Mouse (Mus musculus): ENCODE results near the gene Kdm2b.

Kdm2b gene

DNA sequence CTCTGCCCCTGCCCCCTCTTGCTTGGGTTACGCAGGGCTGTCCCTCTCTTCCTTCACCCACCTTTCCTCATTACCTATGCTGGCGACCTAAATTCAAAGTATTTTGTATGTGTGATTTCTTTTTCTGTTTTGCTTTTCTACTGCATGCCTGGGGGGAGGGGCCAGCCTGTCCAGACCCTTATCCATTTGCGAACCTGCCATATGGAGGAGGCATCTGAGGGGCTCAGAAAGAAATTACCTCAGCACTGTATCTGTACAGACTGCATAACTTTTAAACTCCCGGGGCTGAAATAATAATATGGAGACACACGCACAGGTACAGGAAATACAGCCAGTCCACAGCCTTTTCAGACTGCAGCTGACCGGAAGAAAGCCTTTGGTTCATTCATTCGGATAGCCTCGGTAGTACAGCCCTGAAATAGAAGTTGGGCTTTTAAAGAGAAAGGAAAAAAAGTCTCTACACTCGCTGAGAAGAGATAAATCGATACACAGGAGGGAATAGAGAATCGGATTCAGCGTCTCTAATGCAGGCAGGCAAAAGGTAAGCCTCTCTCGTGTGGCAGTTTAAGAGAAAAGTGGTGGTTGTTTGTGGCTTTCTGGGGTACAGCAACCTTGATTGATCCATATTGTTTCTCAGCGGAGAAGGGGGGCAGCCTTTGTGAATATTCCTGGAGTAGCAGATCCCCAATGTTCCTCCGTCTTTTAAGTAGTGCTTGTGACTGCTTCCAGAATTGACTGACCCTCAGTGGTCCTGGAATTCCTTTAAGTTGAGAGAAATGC lies at the start of gene Kdm2b:
Kdm2b (minus strand) TSS at position 273 of the 780 bp plus-strand sequence.
- no peak for DNase-seq (ENCODE audit: low read depth, low spot score)

DNA sequence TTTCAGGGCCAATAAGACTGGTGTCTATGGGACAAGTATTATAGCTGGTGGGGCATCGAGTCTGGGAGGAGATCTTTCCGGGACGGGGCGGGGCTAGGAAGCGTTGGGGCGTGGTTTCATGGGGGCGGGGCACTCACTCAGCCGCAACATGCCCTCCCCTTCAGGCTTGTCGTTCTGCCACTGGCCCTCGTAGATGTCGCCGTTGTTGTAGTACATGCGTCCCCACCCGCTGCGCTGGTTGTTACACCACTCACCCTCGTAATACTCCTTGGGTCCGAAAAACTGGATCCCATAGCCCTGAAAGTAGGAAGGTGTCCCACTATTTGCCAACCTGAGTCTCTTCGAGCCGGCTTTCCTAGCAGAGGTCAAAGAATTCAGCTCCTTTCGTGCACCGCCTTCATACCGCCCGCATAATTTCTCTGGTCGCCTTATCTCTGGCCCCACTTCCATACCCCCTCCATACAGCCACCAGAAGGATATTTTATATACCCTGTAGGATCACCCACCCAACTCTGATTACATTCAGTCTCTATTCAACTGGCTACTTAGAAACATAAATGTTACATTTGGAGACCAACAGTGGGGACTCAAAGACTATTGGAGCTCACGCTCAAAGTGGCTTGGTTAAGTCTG lies 49.6 kb upstream of the Kdm2b start:
- DNase-seq (ENCODE audit: low read depth, low spot score): no peak

DNA sequence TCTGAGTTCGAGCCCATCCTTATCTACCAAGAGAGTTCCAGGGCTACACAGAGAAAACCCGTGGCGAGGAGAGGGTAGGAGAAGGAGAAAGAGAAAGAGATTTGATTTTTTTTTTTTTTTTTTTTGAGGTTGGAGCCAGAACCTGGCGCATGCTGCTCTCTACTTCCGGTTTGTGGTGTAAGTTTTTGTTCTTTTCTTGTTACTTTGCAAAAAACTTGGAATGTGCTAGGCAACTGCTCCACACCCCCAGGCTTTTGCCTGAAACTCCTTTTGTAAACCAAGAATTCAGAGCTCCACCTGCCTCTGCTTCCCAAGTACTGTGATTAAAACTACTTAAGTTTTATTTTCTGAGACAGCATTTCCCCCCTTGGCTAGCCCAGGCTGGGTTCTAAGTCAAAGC lies 48.5 kb upstream of the Kdm2b start:
- no peak for DNase-seq (ENCODE audit: low read depth, low spot score)

DNA sequence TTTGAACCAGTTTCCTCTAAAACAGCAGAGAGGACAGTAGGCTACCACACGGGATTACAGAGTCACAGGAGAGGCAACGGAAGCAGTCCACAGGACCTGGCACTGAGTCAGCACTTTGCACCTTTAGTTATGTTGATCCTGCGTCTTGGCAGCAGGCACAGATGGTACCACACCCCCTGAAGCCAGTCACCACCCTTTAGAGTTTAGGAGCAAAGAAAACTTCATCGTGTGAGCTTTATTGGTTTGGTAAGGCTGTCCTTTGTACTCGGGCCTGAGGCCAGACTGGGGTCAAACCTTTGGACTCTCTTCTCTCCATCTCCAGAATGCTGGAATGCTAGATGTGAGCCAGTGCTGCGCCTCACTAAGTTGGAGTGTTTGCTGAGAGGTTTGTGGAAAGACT lies 45.9 kb upstream of the Kdm2b start:
- DNase-seq (ENCODE audit: low read depth, low spot score): no peak

DNA sequence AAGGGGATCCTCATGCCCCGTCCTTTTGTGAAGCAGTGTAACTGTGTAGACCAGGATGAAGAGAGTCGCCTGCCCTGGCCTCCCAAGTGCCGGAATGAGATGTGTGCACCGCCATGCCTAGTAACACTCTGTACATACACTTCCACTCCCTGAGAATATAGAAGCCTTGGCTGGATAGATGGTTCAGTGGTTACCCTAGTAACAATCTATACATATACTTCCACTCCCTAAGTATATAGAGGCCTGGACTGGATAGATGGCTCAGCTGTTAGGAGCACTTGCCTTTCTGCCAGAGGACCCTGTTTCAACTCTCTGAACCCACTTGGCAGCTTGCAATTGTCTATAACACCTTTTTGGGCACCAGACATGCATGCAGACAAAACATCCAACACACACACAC lies 45.5 kb upstream of the Kdm2b start:
- no peak for DNase-seq (ENCODE audit: low read depth, low spot score)

DNA sequence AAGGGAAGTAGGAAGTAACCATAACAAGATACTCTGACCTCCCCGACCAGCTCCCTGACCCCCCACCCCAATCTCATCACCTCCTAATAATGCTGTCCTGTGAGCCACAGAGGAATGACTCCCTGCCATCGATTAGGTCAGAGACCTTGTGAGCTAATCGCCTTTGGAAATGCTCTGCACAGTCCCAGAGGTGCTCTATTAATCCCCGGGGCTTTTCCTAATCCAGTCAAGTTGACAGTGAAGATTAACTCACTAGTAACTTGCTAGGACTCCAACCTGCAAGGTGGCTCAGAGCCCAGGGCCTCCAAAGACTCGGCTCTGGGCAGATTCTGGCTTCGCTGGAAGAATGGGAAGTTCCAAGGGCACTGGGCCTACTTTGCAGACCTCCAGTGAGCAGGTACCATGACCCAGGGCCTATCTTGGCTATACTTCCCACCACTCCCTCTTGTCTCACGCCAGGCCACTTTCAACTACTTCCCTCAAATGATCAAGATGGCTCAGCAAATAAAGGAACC lies 44.1 kb upstream of the Kdm2b start:
- DNase-seq (ENCODE audit: low read depth, low spot score): no peak

DNA sequence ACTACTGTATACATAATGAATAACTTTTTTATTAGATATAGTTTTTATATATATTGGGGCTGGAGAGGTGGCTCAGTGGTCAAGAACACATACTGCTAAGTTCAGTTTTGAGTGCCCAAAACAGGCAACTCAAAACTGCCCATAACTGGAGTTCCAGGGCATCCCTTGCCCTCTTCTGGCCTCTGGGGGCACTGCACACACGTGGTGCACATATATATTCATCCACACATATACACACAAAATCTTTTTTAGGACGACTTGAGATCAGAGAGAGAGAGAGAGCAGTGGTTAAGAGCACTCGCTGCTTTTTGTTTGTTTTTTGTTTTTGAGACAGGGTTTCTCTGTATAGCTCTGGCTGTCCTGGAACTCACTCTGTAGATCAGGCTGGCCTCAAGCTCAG lies 41.7 kb upstream of the Kdm2b start:
- no peak for DNase-seq (ENCODE audit: low read depth, low spot score)

DNA sequence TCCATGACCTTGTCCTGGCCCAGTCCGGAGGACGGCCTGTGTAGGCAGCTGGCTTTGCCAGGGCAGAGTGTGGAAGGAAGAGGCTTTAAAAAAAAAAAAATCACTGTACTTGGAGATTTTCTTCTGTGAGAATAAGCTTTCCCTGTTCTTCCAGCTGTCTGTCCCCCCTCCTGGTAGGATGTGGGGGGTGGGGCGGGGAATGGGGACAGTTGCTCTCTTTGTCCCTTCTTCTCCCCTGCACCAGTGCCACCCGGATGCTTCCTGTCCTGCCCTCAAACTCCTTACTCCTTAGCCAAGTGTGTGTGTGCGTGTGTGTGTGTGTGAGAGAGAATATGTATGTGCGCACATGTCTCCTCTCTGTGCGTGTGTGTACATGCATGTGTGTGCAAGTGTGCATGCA lies 40.1 kb upstream of the Kdm2b start:
- DNase-seq (ENCODE audit: low read depth, low spot score): no peak

DNA sequence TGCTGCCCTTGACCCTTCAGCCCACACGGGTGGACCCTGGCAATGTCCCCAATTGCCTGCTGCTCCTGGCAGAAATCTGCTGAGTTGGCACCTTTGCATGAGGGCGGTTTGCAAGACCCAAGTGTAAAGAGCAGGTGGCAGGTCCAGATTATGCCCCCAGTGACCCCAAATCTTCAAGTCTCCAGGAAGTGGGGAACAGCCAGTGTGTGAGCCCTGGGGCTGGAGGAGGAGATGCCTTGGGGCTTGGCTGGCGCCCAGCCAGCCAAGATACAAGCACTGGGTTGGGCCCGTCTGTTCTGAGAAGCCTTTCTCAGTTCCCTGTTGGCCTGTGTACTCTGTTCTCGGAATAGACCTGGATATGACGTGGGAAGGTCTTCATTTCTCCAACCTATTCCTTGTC lies 37.8 kb upstream of the Kdm2b start:
- no peak for DNase-seq (ENCODE audit: low read depth, low spot score)

DNA sequence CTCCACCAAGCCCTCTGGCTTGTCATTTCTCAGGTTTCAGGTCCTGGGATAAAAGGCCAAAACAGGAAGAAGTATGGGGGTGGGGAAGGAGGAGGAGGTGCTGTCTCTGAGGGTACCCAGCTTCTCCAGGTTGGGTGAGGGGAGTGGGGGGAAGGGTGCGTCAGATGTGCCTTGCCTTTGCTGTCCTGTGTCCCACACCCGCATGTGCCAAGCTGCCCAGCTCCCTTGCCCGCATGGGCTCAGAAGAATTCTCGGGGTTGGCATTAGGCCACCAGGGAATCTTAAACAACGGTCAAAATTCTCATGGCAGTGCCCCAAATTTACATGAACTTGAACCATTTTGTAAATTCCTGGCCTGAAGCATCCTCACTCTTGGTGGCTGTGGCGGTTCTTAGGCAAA lies 36.8 kb upstream of the Kdm2b start:
- DNase-seq (ENCODE audit: low read depth, low spot score): no peak

DNA sequence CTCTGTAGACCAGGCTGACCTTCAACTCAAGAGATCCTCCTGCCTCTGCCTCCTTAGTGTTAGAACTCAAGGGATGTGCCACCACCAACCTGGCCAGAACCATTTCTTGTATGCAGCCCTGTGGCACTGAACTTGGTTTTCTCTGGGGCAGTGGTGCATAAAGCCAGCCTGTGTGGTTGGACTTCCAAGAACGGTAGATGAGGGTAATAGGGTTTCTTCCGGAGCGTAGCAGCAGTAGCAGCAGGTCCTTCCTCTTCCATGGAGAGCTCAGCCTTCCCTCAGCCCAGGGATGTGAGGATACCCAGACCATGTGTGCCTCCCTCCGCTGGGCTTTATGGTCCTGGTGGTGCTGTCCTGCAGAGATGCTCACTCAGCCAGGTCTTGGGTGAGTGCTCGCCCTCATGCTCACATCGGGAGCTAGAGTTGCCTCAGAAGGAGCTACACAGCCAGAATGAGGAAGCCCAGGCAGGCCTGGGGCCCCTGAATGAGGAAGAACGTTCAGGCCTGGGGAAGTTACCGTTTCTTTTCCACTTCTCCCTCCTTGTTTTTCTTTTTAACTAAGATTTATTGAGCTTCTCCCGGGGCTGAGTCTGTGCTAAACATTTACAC lies 35.4 kb upstream of the Kdm2b start:
- no peak for DNase-seq (ENCODE audit: low read depth, low spot score)

DNA sequence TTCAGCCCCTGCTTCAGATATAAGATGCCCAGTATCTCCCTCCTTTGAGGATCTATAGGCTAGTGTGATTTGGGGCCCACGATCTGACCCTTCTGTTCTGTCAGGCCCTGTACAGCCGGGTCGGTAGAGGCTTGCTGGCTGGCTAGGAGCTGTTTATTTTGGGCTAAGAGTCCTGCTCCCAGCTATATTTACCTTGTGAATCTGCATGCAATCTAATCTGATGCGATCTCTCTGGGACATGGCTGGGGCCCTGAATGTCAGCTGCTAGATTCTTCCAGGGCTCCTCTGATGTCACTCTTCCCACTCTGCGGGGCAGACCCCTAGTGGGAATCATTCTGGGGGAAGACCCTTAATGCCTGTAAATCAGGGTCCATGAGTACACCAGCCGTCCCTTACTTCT lies 34.7 kb upstream of the Kdm2b start:
- DNase-seq (ENCODE audit: low read depth, low spot score): no peak

DNA sequence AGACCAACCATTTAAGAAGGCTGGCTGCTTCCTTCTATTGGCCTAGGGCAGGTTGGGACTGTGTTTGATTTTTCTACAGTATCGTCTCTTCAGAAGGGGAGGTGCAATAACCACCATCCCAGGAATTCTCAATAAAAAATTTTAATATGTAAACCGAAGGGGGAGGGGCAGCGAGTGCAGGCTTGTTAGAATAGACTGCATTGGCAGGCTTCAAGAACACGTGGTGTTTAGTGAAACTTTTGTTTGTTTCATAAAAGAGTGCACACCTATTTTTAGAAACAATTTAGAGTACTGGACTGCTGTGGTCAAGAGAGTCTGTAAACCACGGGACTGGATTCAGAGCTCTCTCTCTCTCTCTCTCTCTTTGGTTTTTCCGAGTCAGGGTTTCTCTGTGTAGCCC lies 33.4 kb upstream of the Kdm2b start:
- no peak for DNase-seq (ENCODE audit: low read depth, low spot score)

DNA sequence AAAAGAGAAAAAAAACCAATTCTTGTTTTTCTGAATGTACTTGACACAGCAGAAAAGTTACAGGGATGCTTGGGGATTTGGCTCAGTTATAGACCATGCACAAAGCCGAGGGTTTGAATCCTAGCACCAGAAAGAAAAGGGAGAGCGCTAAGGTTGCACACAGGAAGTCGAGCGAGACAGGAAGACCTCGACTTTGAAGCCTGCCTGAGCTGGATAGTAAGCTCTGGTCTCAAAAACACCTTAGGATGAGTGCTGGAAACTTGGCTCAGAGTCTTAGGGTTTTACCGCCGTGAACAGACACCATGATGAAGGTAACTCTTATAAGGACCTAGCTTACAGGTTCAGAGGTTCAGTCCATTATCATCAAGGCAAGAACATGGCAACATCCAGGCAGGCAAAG lies 31.8 kb upstream of the Kdm2b start:
- DNase-seq (ENCODE audit: low read depth, low spot score): no peak

DNA sequence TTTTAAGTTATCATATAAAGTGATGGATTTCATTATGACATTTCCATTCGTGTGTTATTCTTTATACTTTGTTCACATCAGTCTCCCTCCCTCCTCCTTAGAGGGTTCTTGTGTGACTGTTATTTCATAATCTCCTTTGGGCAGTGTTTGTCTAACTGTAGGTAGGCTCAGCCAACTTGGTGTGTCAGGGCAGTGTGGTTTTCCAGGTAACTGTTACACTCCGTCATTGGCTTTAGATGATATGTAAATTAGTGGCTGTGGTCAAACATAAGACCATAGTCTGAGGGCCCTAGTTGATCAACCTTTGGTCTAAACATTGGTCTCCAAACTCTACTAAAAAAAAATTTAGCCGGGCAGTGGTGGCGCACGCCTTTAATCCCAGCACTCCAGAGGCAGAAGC lies 30.8 kb upstream of the Kdm2b start:
- no peak for DNase-seq (ENCODE audit: low read depth, low spot score)

DNA sequence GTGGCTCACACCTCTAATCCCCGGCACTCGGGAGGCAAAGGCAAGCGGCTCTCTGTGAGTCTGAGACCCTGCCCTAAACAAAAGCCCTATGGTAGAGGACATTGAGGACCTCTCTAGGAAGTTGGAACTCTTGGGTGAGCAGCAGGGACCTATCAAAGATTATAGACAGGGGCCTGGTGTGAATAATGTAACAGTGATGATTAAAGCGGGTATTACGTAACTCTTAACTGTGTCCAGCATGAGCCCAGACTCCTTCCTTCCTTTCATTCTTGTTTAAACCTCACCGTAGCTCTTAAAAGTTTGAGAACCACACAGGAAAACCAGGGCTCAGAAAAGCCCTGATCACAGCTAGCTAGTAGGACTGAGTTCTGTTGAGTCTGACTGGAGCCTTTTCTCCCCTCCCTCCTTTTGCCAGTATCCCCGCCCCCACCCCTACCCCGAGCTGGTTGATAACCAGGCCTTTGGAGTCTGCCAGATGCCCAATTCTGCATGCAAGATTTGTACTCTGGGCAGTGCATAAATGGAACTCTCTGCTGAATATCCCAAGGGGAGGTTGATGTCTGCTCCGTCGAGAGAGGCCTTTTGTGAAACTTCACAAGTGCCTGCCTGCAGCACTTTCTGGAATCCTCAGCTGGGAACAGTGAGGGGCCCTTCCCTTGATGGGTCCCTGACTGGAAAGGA lies 29.9 kb upstream of the Kdm2b start:
- DNase-seq (ENCODE audit: low read depth, low spot score): no peak

DNA sequence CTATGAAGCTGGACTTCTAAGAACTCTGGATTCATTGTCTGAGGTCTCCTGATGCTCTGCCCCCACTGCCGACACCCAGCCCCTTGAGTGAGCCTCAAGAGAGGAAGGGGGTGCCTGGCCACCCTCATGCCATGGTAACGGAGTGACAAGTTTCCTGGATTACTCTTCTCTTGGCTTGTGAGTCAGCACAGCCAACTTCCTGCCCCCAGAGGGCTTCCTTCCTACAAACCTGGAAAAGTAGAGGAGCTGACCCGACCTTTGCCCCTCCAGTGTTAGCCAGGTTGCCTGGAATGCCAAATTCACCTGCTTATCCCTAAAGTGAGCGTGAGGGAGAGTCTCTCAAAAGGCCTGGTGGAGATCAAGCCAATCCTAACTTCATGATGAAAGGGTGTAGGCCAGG lies 27.9 kb upstream of the Kdm2b start:
- DNase-seq (ENCODE audit: low read depth, low spot score): no peak

DNA sequence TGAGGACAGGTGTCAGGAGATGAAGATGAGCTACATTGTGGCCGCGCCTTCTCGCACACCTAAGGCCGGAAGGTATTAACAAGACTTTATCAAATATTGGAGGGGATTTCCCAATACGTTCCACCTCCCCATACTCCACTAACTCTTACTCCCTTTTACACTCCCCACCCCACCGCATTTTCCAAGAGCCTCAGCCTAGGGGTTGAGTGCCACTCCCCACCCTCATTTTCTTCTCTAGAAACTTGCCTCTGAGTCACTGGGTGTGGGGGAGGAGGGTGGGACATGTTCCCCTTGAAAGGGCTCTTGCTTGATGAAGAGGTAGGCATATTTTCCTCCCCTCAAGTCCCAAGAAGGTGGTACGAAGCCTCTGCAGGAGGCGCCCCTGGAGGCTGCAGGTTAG lies 26.3 kb upstream of the Kdm2b start:
- no peak for DNase-seq (ENCODE audit: low read depth, low spot score)

DNA sequence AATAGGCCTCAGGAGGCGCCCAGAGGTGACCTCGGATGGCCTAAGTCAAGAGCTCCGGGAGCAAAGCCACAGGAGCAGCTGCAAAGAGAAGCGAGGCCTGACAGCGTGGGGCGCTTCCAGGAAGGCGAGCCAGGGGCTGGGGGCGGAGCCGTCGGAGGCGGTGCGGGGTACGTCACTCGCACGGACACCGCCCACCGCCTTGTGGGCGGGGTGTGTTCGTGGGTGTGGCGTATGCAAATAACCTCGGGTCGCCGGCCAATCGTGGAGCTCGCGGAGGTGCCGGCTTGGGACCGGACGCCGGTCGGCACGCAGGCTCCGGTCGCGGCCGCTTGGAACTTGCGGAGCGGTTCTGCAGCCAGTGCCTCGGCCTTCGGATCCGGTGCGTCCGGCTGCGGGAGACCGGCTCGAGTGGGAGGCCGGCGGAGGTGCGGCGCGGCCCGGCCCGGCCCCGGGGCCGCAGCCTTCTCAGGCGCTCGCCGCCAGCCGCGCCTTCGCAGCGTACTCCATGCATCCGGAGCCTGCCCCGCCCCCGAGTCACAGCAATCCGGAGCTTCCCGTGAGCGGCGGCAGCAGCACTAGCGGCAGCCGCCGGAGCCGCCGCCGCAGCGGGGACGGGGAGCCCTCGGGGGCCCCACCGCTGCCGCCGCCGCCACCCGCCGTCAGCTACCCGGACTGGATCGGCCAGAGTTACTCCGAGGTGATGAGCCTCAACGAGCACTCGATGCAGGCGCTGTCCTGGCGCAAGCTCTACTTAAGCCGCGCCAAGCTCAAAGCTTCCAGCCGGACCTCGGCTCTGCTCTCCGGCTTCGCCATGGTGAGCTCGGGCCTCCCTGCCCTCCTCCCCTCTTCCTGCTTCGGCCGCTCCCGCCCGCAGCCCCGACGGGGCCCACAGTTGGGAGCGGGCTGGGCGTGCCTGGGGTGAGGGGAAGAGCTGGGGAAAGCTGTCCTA lies 25.4 kb upstream of the Kdm2b start, which contains the start of gene Orai1:
Orai1 (plus strand) TSS at position 322 of the 949 bp plus-strand sequence.
- DNase-seq (ENCODE audit: low read depth, low spot score): peak; percentile 97

DNA sequence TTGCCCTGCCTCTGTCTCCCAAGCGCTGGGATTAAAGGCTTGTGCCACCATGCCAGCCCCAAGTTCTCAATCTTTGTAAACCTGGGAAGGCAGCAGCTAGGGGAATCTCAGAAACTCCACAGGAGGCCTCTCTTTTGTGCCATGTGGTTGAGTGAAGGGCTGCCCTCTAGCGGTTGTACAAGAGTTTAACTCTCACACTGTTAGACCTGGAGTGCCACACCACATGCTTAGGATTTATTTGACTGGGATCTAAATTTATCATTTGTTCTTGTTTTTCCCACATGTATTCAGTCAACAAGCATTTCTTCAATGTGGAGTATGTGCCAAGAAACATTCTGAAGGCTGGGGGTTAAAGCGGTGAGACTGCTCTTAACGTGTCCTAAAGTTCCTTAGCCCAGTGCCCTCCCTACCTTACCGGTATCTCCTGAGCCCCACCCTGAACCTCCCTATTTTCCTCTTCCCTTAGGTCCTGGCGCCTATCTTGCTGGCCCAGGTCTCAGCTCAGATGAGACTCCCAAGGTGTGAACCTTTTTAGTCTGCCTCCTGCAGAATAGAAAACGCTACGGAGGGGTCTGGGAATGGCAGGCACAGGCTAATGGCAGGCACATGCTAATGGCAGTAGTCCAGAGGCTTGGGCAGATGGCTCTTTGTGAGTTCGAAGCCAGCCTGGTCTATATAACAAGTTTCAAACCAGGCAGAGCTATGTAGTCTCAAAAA lies 24.1 kb upstream of the Kdm2b start:
- peak; percentile 68 for DNase-seq (ENCODE audit: low read depth, low spot score)
